Mouse (Mus musculus): ENCODE measurements around the gene Nanos2. TPM values are rescaled to one million over a fixed set of nuclear protein-coding genes. Genes with fewer than 3 reads are reported as not detected.
A peak's percentile ranks its signal among the peaks of the same experiment; 100 is the strongest.

The Nanos2 gene
- polyA plus RNA-seq, 1 experiment from 2014 or later, result not detected

GRCm38 (mm10) chr7:18962171-18962792, 24.9 kb upstream of the Nanos2 start:
- WGBS, result under 1% methylated on average over 17 of the region's 17 CpGs
- ATAC-seq (ENCODE audit: insufficient number of reproducible peaks, insufficient read depth, low FRiP score, low TSS enrichment, low read depth), result no peak
- Histone ChIP-seq H3K4me1 (replicated peaks) (peaks cover 21% of the 10 kb centered on the region), H3K36me3 (no peaks in the 10 kb centered on the region), H3K27ac (no peak overlapping the region), H3K4me2 (peak overlapping the region; percentile 30), H3K9me3 (no peaks in the 10 kb centered on the region), H3K9ac (replicated peaks) (no peak overlapping the region), H3K4me3 (replicated peaks) (peak overlapping the region; percentile 15; the same call in 1 of the 2 replicates), H3K27me3 (peaks cover 99% of the 10 kb centered on the region)

- H3K9ac ChIP-seq (replicated peaks), result no peak overlapping the region
- peaks cover 16% of the 10 kb centered on the region for H3K4me1 ChIP-seq (replicated peaks)
- under 1% methylated on average over 20 of the region's 20 CpGs for WGBS
- H3K9me3 ChIP-seq, result no peaks in the 10 kb centered on the region
- peak overlapping the region; percentile 30 for H3K4me2 ChIP-seq
- no peak for ATAC-seq (ENCODE audit: insufficient number of reproducible peaks, insufficient read depth, low FRiP score, low TSS enrichment, low read depth)
- no peaks in the 10 kb centered on the region for H3K36me3 ChIP-seq
- peaks cover 98% of the 10 kb centered on the region for H3K27me3 ChIP-seq
- peak overlapping the region; percentile 15; the same call in 1 of the 2 replicates for H3K4me3 ChIP-seq (replicated peaks)
- H3K27ac ChIP-seq, result no peak overlapping the region
Observed at GRCm38 (mm10) chr7:18962795-18963194, 24.4 kb upstream of the Nanos2 start.

- no peak overlapping the region for H3K4me3 ChIP-seq (replicated peaks)
- H3K9ac ChIP-seq (replicated peaks), result no peak overlapping the region
- no peak overlapping the region for H3K27ac ChIP-seq
- peaks cover 12% of the 10 kb centered on the region for H3K4me1 ChIP-seq (replicated peaks)
- ATAC-seq (ENCODE audit: insufficient number of reproducible peaks, insufficient read depth, low FRiP score, low TSS enrichment, low read depth), result no peak
- H3K36me3 ChIP-seq, result no peaks in the 10 kb centered on the region
- no peaks in the 10 kb centered on the region for H3K9me3 ChIP-seq
- 2% methylated on average over 19 of the region's 19 CpGs for WGBS
- peaks cover 93% of the 10 kb centered on the region for H3K27me3 ChIP-seq
- no peak overlapping the region for H3K4me2 ChIP-seq
Observed at GRCm38 (mm10) chr7:18963294-18963843, 23.8 kb upstream of the Nanos2 start.

GRCm38 (mm10) chr7:18965312-18965711, 21.9 kb upstream of the Nanos2 start:
- no peak overlapping the region for H3K27ac ChIP-seq
- no peak for ATAC-seq (ENCODE audit: insufficient number of reproducible peaks, insufficient read depth, low FRiP score, low TSS enrichment, low read depth)
- H3K9ac ChIP-seq (replicated peaks), result no peak overlapping the region
- no peaks in the 10 kb centered on the region for H3K9me3 ChIP-seq
- peaks cover 92% of the 10 kb centered on the region for H3K27me3 ChIP-seq
- no peak overlapping the region for H3K4me3 ChIP-seq (replicated peaks)
- peaks cover 10% of the 10 kb centered on the region; the same call in 1 of the 2 replicates for H3K4me1 ChIP-seq (replicated peaks)
- H3K4me2 ChIP-seq, result no peak overlapping the region
- H3K36me3 ChIP-seq, result no peaks in the 10 kb centered on the region
- WGBS, result 71% methylated on average over 5 of the region's 5 CpGs

- no peak for ATAC-seq (ENCODE audit: insufficient number of reproducible peaks, insufficient read depth, low FRiP score, low TSS enrichment, low read depth)
Observed at GRCm38 (mm10) chr7:18967603-18968002, 19.6 kb upstream of the Nanos2 start.

GRCm38 (mm10) chr7:18970956-18971355, 16.2 kb upstream of the Nanos2 start:
- H3K9ac ChIP-seq (replicated peaks), result no peak overlapping the region
- no peak overlapping the region for H3K4me2 ChIP-seq
- no peak overlapping the region for H3K4me3 ChIP-seq (replicated peaks)
- H3K4me1 ChIP-seq (replicated peaks), result no peaks in the 10 kb centered on the region
- H3K9me3 ChIP-seq, result no peaks in the 10 kb centered on the region
- WGBS, result 89% methylated on average over 3 of the region's 3 CpGs
- H3K36me3 ChIP-seq, result no peaks in the 10 kb centered on the region
- no peak for ATAC-seq (ENCODE audit: insufficient number of reproducible peaks, insufficient read depth, low FRiP score, low TSS enrichment, low read depth)
- peaks cover 48% of the 10 kb centered on the region for H3K27me3 ChIP-seq
- H3K27ac ChIP-seq, result no peak overlapping the region

More at GRCm38 (mm10) chr7:18967603-18968002, 19.6 kb upstream of the Nanos2 start:
- H3K4me1 ChIP-seq (replicated peaks), result peaks cover 8% of the 10 kb centered on the region; the same call in 1 of the 2 replicates
- H3K4me3 ChIP-seq (replicated peaks), result no peak overlapping the region
- 5% methylated on average over 8 of the region's 8 CpGs for WGBS
- H3K36me3 ChIP-seq, result no peaks in the 10 kb centered on the region
- H3K27me3 ChIP-seq, result peaks cover 71% of the 10 kb centered on the region
- no peak overlapping the region for H3K9ac ChIP-seq (replicated peaks)
- no peaks in the 10 kb centered on the region for H3K9me3 ChIP-seq
- no peak overlapping the region for H3K4me2 ChIP-seq
- no peak overlapping the region for H3K27ac ChIP-seq

- no peak for ATAC-seq (ENCODE audit: insufficient number of reproducible peaks, insufficient read depth, low FRiP score, low TSS enrichment, low read depth)
- 92% methylated on average over 9 of the region's 9 CpGs for WGBS
Observed at GRCm38 (mm10) chr7:18978381-18978780, 8.8 kb upstream of the Nanos2 start.

GRCm38 (mm10) chr7:18986503-18986902, 697 bp upstream of the Nanos2 start:
- no peak overlapping the region for H3K4me3 ChIP-seq (replicated peaks)
- no peak overlapping the region for H3K9ac ChIP-seq (replicated peaks)
- no peaks in the 10 kb centered on the region for H3K9me3 ChIP-seq
- peaks cover 17% of the 10 kb centered on the region for H3K27me3 ChIP-seq
- no peak overlapping the region for H3K4me2 ChIP-seq
- peaks cover 6% of the 10 kb centered on the region; the same call in 1 of the 2 replicates for H3K4me1 ChIP-seq (replicated peaks)
- no peaks in the 10 kb centered on the region for H3K36me3 ChIP-seq
- H3K27ac ChIP-seq, result no peak overlapping the region
- 74% methylated on average over 2 of the region's 2 CpGs for WGBS
- no peak for ATAC-seq (ENCODE audit: insufficient number of reproducible peaks, insufficient read depth, low FRiP score, low TSS enrichment, low read depth)

More at GRCm38 (mm10) chr7:18978381-18978780, 8.8 kb upstream of the Nanos2 start:
- no peak overlapping the region for H3K4me3 ChIP-seq (replicated peaks)
- no peak overlapping the region for H3K9ac ChIP-seq (replicated peaks)
- no peaks in the 10 kb centered on the region for H3K4me1 ChIP-seq (replicated peaks)
- peaks cover 16% of the 10 kb centered on the region for H3K27me3 ChIP-seq
- H3K27ac ChIP-seq, result no peak overlapping the region
- H3K36me3 ChIP-seq, result no peaks in the 10 kb centered on the region
- no peaks in the 10 kb centered on the region for H3K9me3 ChIP-seq
- no peak overlapping the region for H3K4me2 ChIP-seq

- Histone ChIP-seq H3K9ac (replicated peaks) (no peak overlapping the region), H3K27ac (no peak overlapping the region), H3K9me3 (no peaks in the 10 kb centered on the region), H3K36me3 (no peaks in the 10 kb centered on the region), H3K4me3 (replicated peaks) (no peak overlapping the region), H3K27me3 (peaks cover 30% of the 10 kb centered on the region), H3K4me1 (replicated peaks) (peaks cover 15% of the 10 kb centered on the region; the same call in 1 of the 2 replicates), H3K4me2 (no peak overlapping the region)
- 68% methylated on average over 13 of the region's 13 CpGs for WGBS
- no peak for ATAC-seq (ENCODE audit: insufficient number of reproducible peaks, insufficient read depth, low FRiP score, low TSS enrichment, low read depth)
Observed at GRCm38 (mm10) chr7:18987747-18988146, 547 bp downstream of the Nanos2 start.

GRCm38 (mm10) chr7:18988780-18989179, 1.6 kb downstream of the Nanos2 start:
- no peak for ATAC-seq (ENCODE audit: insufficient number of reproducible peaks, insufficient read depth, low FRiP score, low TSS enrichment, low read depth)
- Histone ChIP-seq H3K27ac (no peak overlapping the region), H3K36me3 (no peaks in the 10 kb centered on the region), H3K4me2 (no peak overlapping the region), H3K4me1 (replicated peaks) (peaks cover 15% of the 10 kb centered on the region; the same call in 1 of the 2 replicates), H3K9me3 (no peaks in the 10 kb centered on the region), H3K27me3 (peaks cover 40% of the 10 kb centered on the region), H3K9ac (replicated peaks) (no peak overlapping the region), H3K4me3 (replicated peaks) (no peak overlapping the region)
- WGBS, result 69% methylated on average over 6 of the region's 6 CpGs

- H3K4me1 ChIP-seq (replicated peaks), result peaks cover 15% of the 10 kb centered on the region; the same call in 1 of the 2 replicates
- ATAC-seq (ENCODE audit: insufficient number of reproducible peaks, insufficient read depth, low FRiP score, low TSS enrichment, low read depth), result no peak
- no peaks in the 10 kb centered on the region for H3K9me3 ChIP-seq
- H3K4me2 ChIP-seq, result peak overlapping the region; percentile 84
- peak overlapping the region; percentile 56 for H3K4me3 ChIP-seq (replicated peaks)
- peak overlapping the region; percentile 84 for H3K27ac ChIP-seq
- peaks cover 4% of the 10 kb centered on the region; the same call in 1 of the 2 replicates for H3K36me3 ChIP-seq
- peaks cover 44% of the 10 kb centered on the region for H3K27me3 ChIP-seq
- no peak overlapping the region for H3K9ac ChIP-seq (replicated peaks)
- 13% methylated on average over 5 of the region's 5 CpGs for WGBS
Observed at GRCm38 (mm10) chr7:18989995-18990394, 2.8 kb downstream of the Nanos2 start.

All from limb, embryonic 12.5 days (tissue).